29 mouse cellular contexts compared by ENCODE assay signal in genomic region chr10:60626086-60626485, GRCm38 (mm10).
"Had no signal": no experiment of that assay in that cellular context is flagged by ENCODE, and none has a peak within 500 bp of the region (broad histone marks: within the 10 kb centered on the region; RNA-seq: fewer than 3 reads in every experiment).

No protein-coding gene starts in this region.

- H3K4me2 ChIP-seq: embryonic facial prominence, embryonic 12.5 days; embryonic facial prominence, embryonic 13.5 days; embryonic facial prominence, embryonic 15.5 days; forebrain, embryonic 12.5 days; forebrain, embryonic 13.5 days; forebrain, embryonic 15.5 days had no signal

- DNase-seq: cerebellum, adult 2 months; cerebellum, adult 8-10 months; cerebellum, adult 9-10 months; cerebellum, adult 9-11 months; cerebellum, postnatal 10 days; cerebellum, postnatal 14 days; cerebellum, postnatal 25 days; cerebellum, postnatal 36 days; embryo, embryonic 11 days; forebrain, postnatal 0 days; gastrocnemius, adult 2 months; gastrocnemius, postnatal 10 days; gastrocnemius, postnatal 14 days; gastrocnemius, postnatal 25 days; gastrocnemius, postnatal 36 days; heart, adult 11 months; heart, adult 18-20 months; heart, adult 2 months had no signal

- H3K4me1 ChIP-seq: embryonic facial prominence, embryonic 13.5 days; embryonic facial prominence, embryonic 15.5 days had no signal

- ATAC-seq: forebrain, embryonic 13.5 days; forebrain, embryonic 14.5 days; forebrain, embryonic 15.5 days; forebrain, embryonic 16.5 days; forebrain, postnatal 0 days had no signal

- H3K36me3 ChIP-seq: embryonic facial prominence, embryonic 10.5 days; embryonic facial prominence, embryonic 12.5 days; embryonic facial prominence, embryonic 13.5 days; embryonic facial prominence, embryonic 15.5 days; forebrain, embryonic 10.5 days; forebrain, embryonic 12.5 days; forebrain, embryonic 15.5 days had no signal

- H3K27me3 ChIP-seq: embryonic facial prominence, embryonic 12.5 days; embryonic facial prominence, embryonic 13.5 days; embryonic facial prominence, embryonic 15.5 days; forebrain, embryonic 13.5 days; forebrain, embryonic 15.5 days had no signal

- H3K27ac ChIP-seq: embryonic facial prominence, embryonic 10.5 days; embryonic facial prominence, embryonic 12.5 days; embryonic facial prominence, embryonic 13.5 days; embryonic facial prominence, embryonic 15.5 days; forebrain, embryonic 10.5 days; forebrain, embryonic 12.5 days; forebrain, embryonic 13.5 days; forebrain, embryonic 15.5 days; gastrocnemius, adult 2 months; heart, adult 2 months had no signal

- H3K9ac ChIP-seq: embryonic facial prominence, embryonic 12.5 days; embryonic facial prominence, embryonic 13.5 days; embryonic facial prominence, embryonic 15.5 days; forebrain, embryonic 12.5 days; forebrain, embryonic 13.5 days; forebrain, embryonic 15.5 days; forebrain, postnatal 0 days had no signal

- H3K4me3 ChIP-seq: embryonic facial prominence, embryonic 10.5 days; embryonic facial prominence, embryonic 12.5 days; embryonic facial prominence, embryonic 13.5 days; embryonic facial prominence, embryonic 15.5 days; erythroblast, embryonic 14.5 days; forebrain, embryonic 10.5 days; forebrain, embryonic 12.5 days; forebrain, embryonic 13.5 days; forebrain, embryonic 15.5 days; gastrocnemius, adult 2 months; heart, adult 2 months had no signal
